Mouse (Mus musculus) limb, embryonic 15.5 days (tissue): ENCODE data around the gene Dnah11. TPM values are rescaled to one million over a fixed set of nuclear protein-coding genes. Genes with fewer than 3 reads are reported as not detected.

Source experiments
- ATAC-seq: fragments of 200-750 bp; cut with Nextera tagmentation; 2 replicates; pipeline ENCODE4 v1.8.0; 2017; ENCODE audit warnings: low read depth, moderate TSS enrichment; ENCODE audit not compliant: insufficient number of reproducible peaks, low FRiP score, low TSS enrichment
- H3K27ac ChIP-seq: fragments of 300-500 bp; sonication (generic); 2 replicates; pipeline ENCODE4 v1.5.1; 2015; ENCODE audit warnings: moderate library complexity, mild to moderate bottlenecking, inconsistent platforms
- H3K27me3 ChIP-seq: fragments of 300-500 bp; sonication (generic); 2 replicates; pipeline ENCODE4 v1.6.1; 2015; ENCODE audit warnings: inconsistent platforms
- H3K36me3 ChIP-seq: fragments of 300-500 bp; sonication (generic); 2 replicates; pipeline ENCODE4 v1.6.1; 2015; ENCODE audit warnings: inconsistent platforms
- H3K4me1 ChIP-seq: fragments of 300-500 bp; sonication (generic); 2 replicates; pipeline ENCODE4 v1.6.1; 2015; ENCODE audit warnings: inconsistent platforms
- H3K4me2 ChIP-seq: fragments of 300-500 bp; sonication (generic); 2 replicates; pipeline ENCODE4 v1.6.1; 2015; ENCODE audit warnings: mild to moderate bottlenecking, inconsistent platforms
- H3K4me3 ChIP-seq: fragments of 300-500 bp; sonication (generic); 2 replicates; pipeline ENCODE4 v1.5.1; 2015; ENCODE audit warnings: mild to moderate bottlenecking, inconsistent platforms
- H3K9ac ChIP-seq: fragments of 300-500 bp; sonication (generic); 2 replicates; pipeline ENCODE4 v1.6.1; 2015; ENCODE audit warnings: inconsistent platforms
- H3K9me3 ChIP-seq: fragments of 300-500 bp; sonication (generic); 2 replicates; pipeline ENCODE4 v1.6.1; 2016; ENCODE audit warnings: inconsistent platforms
- WGBS: fragments of 180-500 bp; shearing (Covaris S2); methylation state at CpG from one replicate; pipeline ENCODE4 v1.1.7; 2015; 5-methylcytosine and 5-hydroxymethylcytosine counted together
- polyA plus RNA-seq: library from polyadenylated mRNA; unstranded; fragments of >200 nt; fragmentation: Nextera tagmentation; extraction: Ambion mirVana; gene quantifications from 2 replicates; pipeline ENCODE4 v1.2.1, GENCODE M21; 2015

Gene Dnah11
- 0.11 and 0.24 TPM in 2 replicates for polyA plus RNA-seq

DNA sequence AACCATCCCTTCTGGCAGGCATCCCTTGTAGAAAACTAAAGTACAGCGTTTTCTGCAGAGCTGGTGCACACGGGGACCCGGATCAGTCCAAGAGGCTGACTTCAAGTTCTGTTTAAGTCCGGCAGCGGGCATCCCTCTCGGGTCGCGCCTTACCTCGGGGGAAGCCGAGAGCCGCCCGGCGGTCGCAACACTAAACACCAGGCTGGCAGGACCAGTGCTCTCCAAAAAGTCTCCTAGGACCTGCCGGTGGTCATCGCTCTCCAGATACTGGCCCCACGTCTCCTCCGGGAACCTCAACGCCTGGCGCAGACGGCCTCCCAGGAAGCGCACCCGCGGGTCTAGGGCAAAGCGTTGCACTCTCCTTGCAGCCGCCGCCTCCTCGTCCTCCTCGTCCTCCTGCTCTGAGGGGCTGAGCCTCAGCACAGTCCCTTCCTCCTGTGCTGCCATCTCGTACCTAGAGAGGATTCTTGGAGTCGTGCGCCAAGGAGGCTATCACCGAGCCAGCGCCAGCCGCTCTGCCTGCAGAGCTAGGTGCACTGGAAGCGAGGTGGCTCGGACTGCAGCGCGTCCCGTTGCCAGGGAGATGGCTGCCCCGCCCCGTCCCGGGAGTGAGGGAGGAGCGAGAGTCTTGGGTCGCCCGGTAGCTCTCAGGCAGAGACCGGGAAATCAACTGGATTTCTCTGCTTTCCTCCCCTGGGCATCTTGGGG, at the start of gene Dnah11:
TSS of gene Dnah11 (minus strand) at position 658 of the 708 bp plus-strand sequence.
- Histone ChIP-seq H3K27ac (no peak within 1 kb of the TSS), H3K9me3 (no peaks in the 10 kb centered on the region), H3K9ac (no peak within 1 kb of the TSS), H3K4me3 (peak within 1 kb of the TSS; percentile 51), H3K36me3 (no peaks in the 10 kb centered on the region), H3K27me3 (peaks cover 32% of the 10 kb centered on the region), H3K4me2 (peak within 1 kb of the TSS; percentile 94), H3K4me1 (peaks cover 11% of the 10 kb centered on the region)
- peak; percentile 52; the same call in 1 of the 2 replicates for ATAC-seq
- under 1% methylated on average over 47 of the region's 47 CpGs for WGBS

DNA sequence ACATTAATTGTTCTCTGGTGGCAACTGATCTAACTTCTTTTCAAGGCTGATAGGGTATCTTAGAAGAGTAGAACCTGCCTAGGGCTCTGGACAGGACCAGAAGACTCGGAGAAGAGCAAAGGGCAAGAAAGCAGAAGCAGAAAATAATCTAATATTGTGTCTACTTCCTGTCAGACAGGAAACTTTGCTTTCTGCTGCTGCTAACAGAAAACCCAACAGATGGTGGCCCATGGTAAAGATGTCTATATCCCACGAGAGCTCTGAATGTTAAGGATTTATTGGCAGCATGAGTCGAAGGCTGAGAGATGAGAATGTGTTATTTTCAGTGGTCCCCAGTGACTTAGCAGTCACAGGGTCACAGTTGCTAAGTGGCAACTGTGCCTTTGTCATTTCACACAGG, 22.3 kb upstream of the Dnah11 start:
- Histone ChIP-seq H3K9me3 (no peaks in the 10 kb centered on the region), H3K27me3 (no peaks in the 10 kb centered on the region), H3K9ac (no peak overlapping the region), H3K4me2 (no peak overlapping the region), H3K4me1 (no peaks in the 10 kb centered on the region), H3K4me3 (no peak overlapping the region), H3K27ac (no peak overlapping the region), H3K36me3 (no peaks in the 10 kb centered on the region)
- 41% methylated on average over 3 of the region's 3 CpGs for WGBS
- no peak for ATAC-seq

DNA sequence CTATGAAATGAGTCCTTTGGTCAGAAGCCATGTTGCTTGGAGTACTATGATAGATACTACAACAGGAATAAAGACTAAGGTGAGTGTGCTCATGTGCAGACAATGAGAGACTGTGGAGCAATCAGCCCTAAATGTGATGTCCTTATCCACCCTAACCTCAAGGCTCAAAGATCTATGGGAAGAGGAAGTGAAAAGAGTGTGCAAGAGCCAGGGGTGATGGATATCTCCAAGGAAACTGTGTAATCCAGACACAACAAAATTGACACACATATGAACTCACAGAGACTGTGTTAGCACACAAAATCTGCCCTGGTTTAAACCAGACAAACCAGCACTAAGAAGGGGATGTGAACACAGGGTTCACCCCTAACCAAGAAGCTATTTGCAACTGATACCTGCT, 21.2 kb upstream of the Dnah11 start:
- Histone ChIP-seq H3K27ac (no peak overlapping the region), H3K4me3 (no peak overlapping the region), H3K4me2 (no peak overlapping the region), H3K4me1 (no peaks in the 10 kb centered on the region), H3K9ac (no peak overlapping the region), H3K27me3 (no peaks in the 10 kb centered on the region), H3K9me3 (no peaks in the 10 kb centered on the region), H3K36me3 (no peaks in the 10 kb centered on the region)
- ATAC-seq, result no peak

DNA sequence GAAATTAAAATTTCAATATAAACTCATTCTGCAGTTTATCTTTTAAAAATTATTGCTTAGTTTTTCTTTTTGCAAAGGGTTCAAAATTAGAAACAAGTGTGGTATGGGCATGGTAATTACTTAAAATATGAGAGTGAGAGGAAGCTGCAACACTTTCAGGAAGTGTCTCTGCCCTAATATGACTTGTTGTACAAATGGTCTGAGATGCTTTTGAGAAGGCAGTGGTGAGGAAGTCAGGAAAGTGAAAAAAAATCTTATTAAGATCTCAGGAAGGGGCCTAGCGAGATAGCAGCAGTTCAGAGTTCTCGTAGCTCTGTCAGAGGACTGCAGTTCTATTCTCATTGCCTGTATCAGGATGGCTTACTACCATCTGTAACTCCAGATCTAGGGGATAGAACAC, 13.3 kb upstream of the Dnah11 start:
- no peaks in the 10 kb centered on the region for H3K4me1 ChIP-seq

GRCm38 (mm10) chr12:118196583-118196982, 2.3 kb downstream of the Dnah11 start:
- H3K27ac ChIP-seq, result no peak overlapping the region
- H3K4me1 ChIP-seq, result peaks cover 11% of the 10 kb centered on the region
- peaks cover 32% of the 10 kb centered on the region for H3K27me3 ChIP-seq
- no peaks in the 10 kb centered on the region for H3K36me3 ChIP-seq
- no peak overlapping the region for H3K9ac ChIP-seq
- H3K4me3 ChIP-seq, result no peak overlapping the region
- no peaks in the 10 kb centered on the region for H3K9me3 ChIP-seq
- WGBS, result 70% methylated on average over 2 of the region's 2 CpGs
- H3K4me2 ChIP-seq, result no peak overlapping the region
- no peak for ATAC-seq

More for the DNA sequence above, 13.3 kb upstream of the Dnah11 start:
- no peak for ATAC-seq
- no peak overlapping the region for H3K4me2 ChIP-seq
- no peaks in the 10 kb centered on the region for H3K36me3 ChIP-seq
- H3K27ac ChIP-seq, result no peak overlapping the region
- no peak overlapping the region for H3K9ac ChIP-seq
- no peak overlapping the region for H3K4me3 ChIP-seq
- H3K9me3 ChIP-seq, result no peaks in the 10 kb centered on the region
- WGBS, result 88% methylated on average over 2 of the region's 2 CpGs
- H3K27me3 ChIP-seq, result no peaks in the 10 kb centered on the region

- Histone ChIP-seq H3K4me2 (no peak overlapping the region), H3K27me3 (no peaks in the 10 kb centered on the region), H3K27ac (no peak overlapping the region), H3K4me1 (peaks cover 2% of the 10 kb centered on the region; the same call in 1 of the 2 replicates), H3K4me3 (no peak overlapping the region), H3K36me3 (no peaks in the 10 kb centered on the region), H3K9me3 (no peaks in the 10 kb centered on the region), H3K9ac (no peak overlapping the region)
- ATAC-seq, result no peak
- 77% methylated on average over 3 of the region's 3 CpGs for WGBS
Measured at GRCm38 (mm10) chr12:118189535-118189934, 9.3 kb downstream of the Dnah11 start.

GRCm38 (mm10) chr12:118187663-118188062, 11.2 kb downstream of the Dnah11 start:
- no peak for ATAC-seq
- Histone ChIP-seq H3K4me2 (no peak overlapping the region), H3K9ac (no peak overlapping the region), H3K4me3 (no peak overlapping the region), H3K27me3 (no peaks in the 10 kb centered on the region), H3K27ac (no peak overlapping the region), H3K9me3 (no peaks in the 10 kb centered on the region), H3K36me3 (no peaks in the 10 kb centered on the region), H3K4me1 (peaks cover 2% of the 10 kb centered on the region; the same call in 1 of the 2 replicates)
- WGBS, result 63% methylated on average over 2 of the region's 2 CpGs

DNA sequence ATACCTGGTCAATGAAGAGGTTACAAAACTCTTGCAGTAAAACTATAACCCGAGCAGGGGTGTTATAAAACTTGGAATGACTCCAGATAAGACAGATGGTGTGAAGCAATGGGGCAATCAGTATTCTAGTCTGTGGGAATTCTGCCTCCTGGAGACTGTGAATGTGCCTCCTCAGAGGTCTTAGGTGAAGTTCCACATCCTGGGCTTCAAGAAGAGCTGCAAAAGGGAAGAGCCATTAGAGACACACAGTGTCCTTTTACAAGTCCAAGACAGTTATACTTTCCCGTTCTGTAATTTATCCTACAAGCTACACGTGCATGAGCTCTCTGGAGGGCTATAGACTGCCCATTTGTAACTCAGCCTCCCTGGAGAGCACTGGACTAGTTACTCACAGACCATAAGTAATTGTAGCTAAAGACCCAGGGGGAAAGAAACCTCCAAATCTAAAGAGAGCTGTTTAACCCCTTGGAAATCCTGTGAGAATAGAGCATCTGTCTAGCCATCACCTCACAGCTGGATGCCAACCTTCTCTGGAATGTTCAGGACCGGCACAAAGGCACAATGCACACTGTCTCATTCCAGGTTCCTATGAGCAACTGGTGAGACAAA, 11.9 kb downstream of the Dnah11 start:
- H3K4me1 ChIP-seq, result peaks cover 2% of the 10 kb centered on the region; the same call in 1 of the 2 replicates
- no peak overlapping the region for H3K4me3 ChIP-seq
- no peak for ATAC-seq
- no peak overlapping the region for H3K9ac ChIP-seq
- no peaks in the 10 kb centered on the region for H3K36me3 ChIP-seq
- H3K9me3 ChIP-seq, result no peaks in the 10 kb centered on the region
- H3K27me3 ChIP-seq, result no peaks in the 10 kb centered on the region
- 12% methylated on average over 4 of the region's 4 CpGs for WGBS
- H3K4me2 ChIP-seq, result no peak overlapping the region
- no peak overlapping the region for H3K27ac ChIP-seq

GRCm38 (mm10) chr12:118186120-118186880, 12.5 kb downstream of the Dnah11 start:
- H3K4me1 ChIP-seq, result peaks cover 2% of the 10 kb centered on the region; the same call in 1 of the 2 replicates

DNA sequence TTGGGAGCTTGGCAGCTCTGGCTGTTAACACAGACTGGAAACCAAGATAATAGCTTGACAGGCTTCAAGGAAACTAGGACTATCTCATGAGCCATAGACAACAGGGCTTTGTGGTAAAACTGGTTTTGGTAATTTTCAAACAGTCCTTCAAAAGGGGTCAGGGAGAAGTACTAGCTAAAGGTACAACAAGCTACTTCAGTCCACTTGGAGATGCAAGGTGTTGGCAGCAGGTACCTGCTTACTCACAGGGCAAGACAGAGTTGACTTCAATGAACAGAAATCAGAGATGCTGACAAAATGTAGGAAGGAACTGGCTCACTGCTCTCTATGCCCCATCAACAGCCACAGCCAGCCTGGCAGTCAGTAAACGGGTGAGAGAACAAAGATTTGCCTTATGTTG, 14.1 kb downstream of the Dnah11 start:
- H3K9me3 ChIP-seq, result no peaks in the 10 kb centered on the region
- no peak overlapping the region for H3K4me3 ChIP-seq
- no peak for ATAC-seq
- H3K4me1 ChIP-seq, result peaks cover 2% of the 10 kb centered on the region; the same call in 1 of the 2 replicates
- H3K4me2 ChIP-seq, result no peak overlapping the region
- no peak overlapping the region for H3K27ac ChIP-seq
- WGBS, result 67% methylated on average over 1 of the region's 1 CpGs
- no peaks in the 10 kb centered on the region for H3K27me3 ChIP-seq
- no peaks in the 10 kb centered on the region for H3K36me3 ChIP-seq
- H3K9ac ChIP-seq, result no peak overlapping the region

More at GRCm38 (mm10) chr12:118186120-118186880, 12.5 kb downstream of the Dnah11 start:
- Histone ChIP-seq H3K9me3 (no peaks in the 10 kb centered on the region), H3K27me3 (no peaks in the 10 kb centered on the region), H3K4me3 (no peak overlapping the region), H3K9ac (no peak overlapping the region), H3K27ac (no peak overlapping the region), H3K36me3 (no peaks in the 10 kb centered on the region), H3K4me2 (no peak overlapping the region)
- ATAC-seq, result no peak
- WGBS, result 25% methylated on average over 4 of the region's 4 CpGs

- Histone ChIP-seq H3K4me1 (no peaks in the 10 kb centered on the region), H3K36me3 (no peaks in the 10 kb centered on the region), H3K4me2 (no peak overlapping the region), H3K4me3 (no peak overlapping the region), H3K9me3 (no peaks in the 10 kb centered on the region), H3K27me3 (no peaks in the 10 kb centered on the region), H3K9ac (no peak overlapping the region), H3K27ac (no peak overlapping the region)
- WGBS, result 85% methylated on average over 5 of the region's 5 CpGs
- no peak for ATAC-seq
Measured at GRCm38 (mm10) chr12:118177756-118178155, 21.1 kb downstream of the Dnah11 start.

DNA sequence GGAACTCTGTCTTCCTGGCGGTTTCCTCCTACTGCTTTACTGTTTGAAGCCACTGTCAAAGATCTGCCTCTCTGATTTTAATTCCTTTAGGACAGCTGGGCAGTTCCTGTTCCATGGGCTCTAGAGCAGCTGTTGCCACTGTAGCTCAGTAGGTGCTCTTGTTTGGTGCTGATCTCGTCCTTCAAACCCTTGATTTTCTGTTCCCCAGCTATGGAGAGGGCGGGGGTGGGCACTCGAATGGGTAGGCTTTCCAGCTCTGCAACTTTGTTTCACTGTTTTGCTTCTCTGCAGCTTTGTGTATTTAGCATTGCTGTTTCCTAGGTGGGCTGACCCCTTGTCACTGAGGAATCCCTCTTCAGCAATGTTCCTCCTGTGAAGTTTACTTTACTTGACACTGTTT, 34.1 kb downstream of the Dnah11 start:
- no peaks in the 10 kb centered on the region for H3K27me3 ChIP-seq
- no peak for ATAC-seq
- H3K4me3 ChIP-seq, result no peak overlapping the region
- H3K4me1 ChIP-seq, result no peaks in the 10 kb centered on the region
- WGBS, result 49% methylated on average over 4 of the region's 4 CpGs
- H3K36me3 ChIP-seq, result no peaks in the 10 kb centered on the region
- H3K9ac ChIP-seq, result no peak overlapping the region
- no peak overlapping the region for H3K27ac ChIP-seq
- H3K9me3 ChIP-seq, result no peaks in the 10 kb centered on the region
- H3K4me2 ChIP-seq, result no peak overlapping the region
